Mouse (Mus musculus) megakaryocyte, embryonic 14.5 days (primary cell): ENCODE measurements at regions not wholly inside any gene's neighbourhood (a gene's known extent, or its start where the extent isn't known, plus 50 kb on each side); places are given as distances from the start of the nearest gene placed in this dataset.

Experiments
- H3K27me3 ChIP-seq: replicated peaks from 2 replicates; pipeline ENCODE3; 2012; ENCODE audit warnings: inconsistent platforms
- H3K36me3 ChIP-seq: replicated peaks from 2 replicates; pipeline ENCODE3; 2012; ENCODE audit warnings: low read length, inconsistent platforms, mixed read lengths
- H3K4me1 ChIP-seq: 2 replicates; pipeline ENCODE4 v1.6.1; 2012; ENCODE audit warnings: inconsistent platforms
- H3K4me3 ChIP-seq: replicated peaks from 2 replicates; pipeline ENCODE3; 2012; ENCODE audit warnings: moderate library complexity, mild to moderate bottlenecking, inconsistent platforms
- H3K9me3 ChIP-seq: 2 replicates; pipeline ENCODE4 v1.6.1; 2012; ENCODE audit warnings: inconsistent platforms
- FLI1 ChIP-seq: IDR thresholded peaks from 2 replicates; pipeline ENCODE4 v1.6.1; 2012; ENCODE audit warnings: low read length, inconsistent platforms, mixed read lengths
- GATA1 ChIP-seq: IDR thresholded peaks from 3 replicates; pipeline ENCODE4 v1.6.1; 2012; ENCODE audit warnings: mixed read lengths, low read length, inconsistent platforms, borderline replicate concordance

DNA sequence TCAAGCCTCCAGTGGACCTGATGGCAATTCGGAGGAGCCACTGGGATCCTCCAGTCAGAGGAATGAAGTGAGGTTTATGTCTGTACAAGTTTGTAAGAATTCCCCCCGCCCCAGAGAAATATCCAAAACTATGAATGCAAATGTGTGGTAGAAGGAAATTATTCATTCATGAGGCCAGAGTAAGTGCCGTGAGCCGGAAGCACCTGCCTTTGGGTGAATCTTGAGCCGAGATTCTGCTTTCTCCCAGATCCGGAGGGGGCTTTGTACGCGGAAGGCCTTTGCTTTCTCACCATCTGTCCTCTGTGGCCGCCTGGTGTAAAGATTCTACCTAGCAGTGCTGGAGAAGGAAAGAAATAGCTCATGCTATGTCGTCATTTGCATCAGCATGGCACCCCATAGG, 127.8 kb downstream of the Ifng start:
- H3K9me3 ChIP-seq = no peaks in the 10 kb centered on the region
- H3K4me3 ChIP-seq = no peak overlapping the region
- TF ChIP-seq FLI1 = no peak
- TF ChIP-seq GATA1 = no peak
- H3K36me3 ChIP-seq = no peaks in the 10 kb centered on the region
- H3K4me1 ChIP-seq = no peaks in the 10 kb centered on the region
- H3K27me3 ChIP-seq = peaks cover 13% of the 10 kb centered on the region

DNA sequence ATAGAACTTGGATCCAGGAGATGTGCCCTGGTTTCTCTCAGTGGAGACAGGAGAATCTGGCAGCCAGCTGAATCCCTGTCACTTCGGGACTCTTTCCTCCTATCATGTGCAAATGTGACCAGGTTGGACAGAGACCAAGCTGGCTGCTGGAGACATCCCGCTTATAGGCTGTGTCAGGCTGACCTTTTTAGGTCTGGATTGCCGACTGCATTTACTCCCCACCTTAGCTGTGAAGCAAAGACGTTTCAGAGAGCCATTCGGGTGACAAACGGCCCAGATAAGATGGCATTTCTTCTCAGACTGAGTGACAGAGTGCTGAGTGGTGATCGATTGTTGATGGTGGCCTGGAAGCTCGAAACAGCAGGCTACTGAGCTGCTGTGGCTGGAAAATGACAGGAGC, 128.6 kb downstream of the Ifng start:
- TF ChIP-seq GATA1 (no peak), FLI1 (no peak)
- no peak overlapping the region for H3K4me3 ChIP-seq
- H3K36me3 ChIP-seq = no peaks in the 10 kb centered on the region
- peaks cover 12% of the 10 kb centered on the region for H3K27me3 ChIP-seq
- no peaks in the 10 kb centered on the region for H3K9me3 ChIP-seq
- H3K4me1 ChIP-seq = no peaks in the 10 kb centered on the region

GRCm38 (mm10) chr10:118573247-118573646, 132.4 kb downstream of the Ifng start:
- Histone ChIP-seq H3K27me3 (peaks cover 12% of the 10 kb centered on the region), H3K36me3 (no peaks in the 10 kb centered on the region), H3K9me3 (no peaks in the 10 kb centered on the region), H3K4me3 (no peak overlapping the region), H3K4me1 (no peaks in the 10 kb centered on the region)
- no peak for TF ChIP-seq GATA1
- TF ChIP-seq FLI1 = no peak

- H3K27me3 ChIP-seq = peaks cover 3% of the 10 kb centered on the region
- H3K4me1 ChIP-seq = no peaks in the 10 kb centered on the region
- no peaks in the 10 kb centered on the region for H3K36me3 ChIP-seq
- no peaks in the 10 kb centered on the region for H3K9me3 ChIP-seq
- TF ChIP-seq GATA1 = no peak
- TF ChIP-seq FLI1 = no peak
- H3K4me3 ChIP-seq = no peak overlapping the region
Observed at GRCm38 (mm10) chr10:118575570-118575969, 134.7 kb downstream of the Ifng start.

GRCm38 (mm10) chr10:118581376-118581775, 140.5 kb downstream of the Ifng start:
- H3K27me3 ChIP-seq = peaks cover 5% of the 10 kb centered on the region
- H3K9me3 ChIP-seq = 0 out of 2 replicates have a peak, but pooled peaks cover 3% of the 10 kb centered on the region
- TF ChIP-seq FLI1 = no peak
- TF ChIP-seq GATA1 = no peak
- no peaks in the 10 kb centered on the region for H3K36me3 ChIP-seq
- H3K4me3 ChIP-seq = no peak overlapping the region
- peaks cover 3% of the 10 kb centered on the region; the same call in 1 of the 2 replicates for H3K4me1 ChIP-seq

- peaks cover 3% of the 10 kb centered on the region; the same call in 1 of the 2 replicates for H3K4me1 ChIP-seq
- H3K36me3 ChIP-seq = no peaks in the 10 kb centered on the region
- H3K9me3 ChIP-seq = 0 out of 2 replicates have a peak, but pooled peaks cover 3% of the 10 kb centered on the region
- H3K4me3 ChIP-seq = no peak overlapping the region
- TF ChIP-seq GATA1 (no peak), FLI1 (no peak)
- H3K27me3 ChIP-seq = peaks cover 9% of the 10 kb centered on the region
Observed at GRCm38 (mm10) chr10:118585821-118586220, 145.0 kb downstream of the Ifng start.

DNA sequence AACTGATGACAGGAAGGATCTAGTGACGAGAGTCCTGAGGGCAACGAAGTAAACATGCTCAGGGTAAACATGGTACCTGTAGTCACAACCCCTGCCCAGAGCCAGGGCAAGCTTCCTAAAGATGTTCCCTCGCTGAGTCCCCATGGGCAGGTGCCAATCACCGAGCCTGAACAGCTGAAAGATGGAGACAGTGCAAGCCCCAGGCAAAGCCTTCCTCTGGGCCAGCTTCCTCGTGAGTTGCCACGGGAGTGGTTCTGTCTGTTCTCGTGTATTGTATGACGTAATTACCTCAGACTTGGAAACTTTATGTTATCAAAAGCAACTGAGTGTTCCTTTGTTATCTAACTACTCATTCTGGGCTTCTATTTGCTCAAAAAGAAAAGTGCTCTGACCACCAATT, 147.4 kb downstream of the Ifng start:
- TF ChIP-seq FLI1 = no peak
- no peak for TF ChIP-seq GATA1
- H3K4me3 ChIP-seq = no peak overlapping the region
- peaks cover 3% of the 10 kb centered on the region; the same call in 1 of the 2 replicates for H3K4me1 ChIP-seq
- peaks cover 9% of the 10 kb centered on the region for H3K27me3 ChIP-seq
- H3K36me3 ChIP-seq = no peaks in the 10 kb centered on the region
- 0 out of 2 replicates have a peak, but pooled peaks cover 3% of the 10 kb centered on the region for H3K9me3 ChIP-seq

- Histone ChIP-seq H3K4me3 (no peak overlapping the region), H3K36me3 (no peaks in the 10 kb centered on the region), H3K27me3 (peaks cover 22% of the 10 kb centered on the region), H3K9me3 (no peaks in the 10 kb centered on the region), H3K4me1 (no peaks in the 10 kb centered on the region)
- TF ChIP-seq FLI1 (no peak), GATA1 (no peak)
Observed at GRCm38 (mm10) chr10:118592648-118593368, 152.0 kb downstream of the Ifng start.

- Histone ChIP-seq H3K36me3 (no peaks in the 10 kb centered on the region), H3K27me3 (peaks cover 41% of the 10 kb centered on the region), H3K4me1 (peaks cover 15% of the 10 kb centered on the region), H3K4me3 (no peak overlapping the region), H3K9me3 (peaks cover 3% of the 10 kb centered on the region)
- TF ChIP-seq GATA1 (no peak), FLI1 (no peak)
Observed at GRCm38 (mm10) chr10:118596206-118596605, 155.4 kb downstream of the Ifng start.

DNA sequence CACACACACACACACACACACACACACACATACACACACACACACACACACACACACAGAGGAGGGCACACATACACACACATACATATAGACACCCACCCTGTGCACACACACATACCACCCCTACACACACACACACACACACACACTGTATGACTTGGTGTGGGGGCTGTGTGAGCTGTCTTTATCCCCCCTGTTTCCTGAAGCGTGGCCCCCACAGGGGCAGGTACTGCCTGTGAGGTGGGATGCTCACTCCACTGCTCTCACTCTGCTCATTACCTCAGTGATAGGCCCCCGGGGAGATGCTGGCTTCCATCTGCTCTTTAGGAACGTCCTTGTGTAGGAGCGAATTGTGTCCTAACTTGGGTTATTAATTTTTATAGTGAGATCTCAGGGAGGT, 157.7 kb downstream of the Ifng start:
- Histone ChIP-seq H3K4me3 (no peak overlapping the region), H3K27me3 (peaks cover 47% of the 10 kb centered on the region), H3K36me3 (no peaks in the 10 kb centered on the region), H3K9me3 (peaks cover 9% of the 10 kb centered on the region), H3K4me1 (peaks cover 16% of the 10 kb centered on the region)
- no peak for TF ChIP-seq FLI1
- no peak for TF ChIP-seq GATA1

DNA sequence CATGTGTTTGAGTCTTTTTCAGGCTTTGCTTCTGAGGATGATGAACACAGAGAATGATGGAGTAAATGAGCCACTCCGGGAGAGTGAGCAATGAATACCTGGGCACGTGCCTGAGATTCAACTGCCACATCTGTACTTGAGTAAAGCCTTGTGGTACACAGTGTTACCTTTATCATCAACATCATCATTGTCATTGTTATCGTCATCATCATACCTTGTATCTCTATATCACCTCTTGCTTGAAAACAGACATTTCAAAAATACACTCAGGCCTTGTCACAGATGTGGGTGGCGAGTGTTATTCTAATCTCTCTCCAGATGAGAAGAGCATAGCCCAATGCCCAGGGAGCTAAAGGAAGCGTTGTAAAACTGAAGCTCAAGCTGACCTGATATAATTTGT, 158.4 kb downstream of the Ifng start:
- Histone ChIP-seq H3K27me3 (peaks cover 45% of the 10 kb centered on the region), H3K9me3 (peaks cover 15% of the 10 kb centered on the region), H3K4me1 (peaks cover 21% of the 10 kb centered on the region), H3K4me3 (no peak overlapping the region), H3K36me3 (no peaks in the 10 kb centered on the region)
- TF ChIP-seq GATA1 = no peak
- no peak for TF ChIP-seq FLI1
